Mouse (Mus musculus) E14TG2a.4 (cell line): ENCODE data around the gene Evi5.

ENCODE experiments used
- CTCF ChIP-seq: conservative IDR thresholded peaks from 2 replicates; pipeline ENCODE4 v1.5.1; 2014; ENCODE audit warnings: low read length
- POU5F1 ChIP-seq: IDR thresholded peaks from 2 replicates; pipeline ENCODE4 v1.6.1; 2014; ENCODE audit warnings: low read length, borderline replicate concordance

GRCm38 (mm10) chr5:107731408-107731807 lies 143.5 kb downstream of the Evi5 start:
- TF ChIP-seq CTCF (no peak), POU5F1 (no peak)
